Mouse (Mus musculus) ES-Bruce4 (cell line): ENCODE measurements around the gene Zfp42.

Experiments used
- CTCF ChIP-seq: IDR thresholded peaks from one replicate; pipeline ENCODE4 v1.8.1; 2011; ENCODE audit warnings: low read depth, low read length
- EP300 ChIP-seq: IDR thresholded peaks from 2 replicates; pipeline ENCODE4 v1.6.1; 2011; ENCODE audit warnings: low read depth, low read length; ENCODE audit not compliant: insufficient read depth
- POLR2A ChIP-seq: IDR thresholded peaks from one replicate; pipeline ENCODE4 v1.8.1; 2011; ENCODE audit warnings: low read length; ENCODE audit not compliant: insufficient read depth

DNA sequence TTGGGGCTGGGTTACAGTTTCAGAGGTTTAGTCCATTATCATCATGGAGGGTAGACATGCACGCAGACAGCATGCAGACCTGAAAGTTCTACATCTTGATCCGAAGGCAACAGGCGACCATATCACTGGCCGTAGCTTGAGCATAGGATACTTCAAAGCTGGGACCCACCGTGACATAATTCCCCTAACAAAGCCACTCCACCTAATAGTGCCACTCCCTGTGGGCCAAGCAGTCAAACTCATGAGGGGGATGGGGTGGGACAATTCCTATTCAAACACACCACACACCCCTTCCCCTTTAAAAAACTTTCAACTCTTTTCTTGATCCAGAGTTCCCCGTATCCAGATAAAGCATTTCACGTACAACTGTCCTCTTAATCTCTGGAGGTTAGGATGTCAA is 23.5 kb downstream of the Zfp42 start:
- TF ChIP-seq POLR2A (no peak), CTCF (no peak), EP300 (no peak)
